In genomic region chr2:132597866-132598480, GRCm38 (mm10) we compare ENCODE assay signal across 12 mouse cellular contexts. TPM values are rescaled to one million over a fixed set of nuclear protein-coding genes. Genes with fewer than 3 reads are reported as not detected.
DNase-seq lines count a peak whose midpoint lies in the region; ATAC-seq lines count a peak whose summit lies in the region.
"Had no signal": no experiment of that assay in that cellular context is flagged by ENCODE, and none has a peak within 500 bp of the region (broad histone marks: within the 10 kb centered on the region; RNA-seq: fewer than 3 reads in every experiment).

No protein-coding gene starts in this region.

- H3K27me3 ChIP-seq in heart, embryonic 10.5 days (ENCODE audit: insufficient read depth, poor library complexity, severe bottlenecking) = no peaks in the 10 kb centered on the region
- no peaks in the 10 kb centered on the region for H3K27me3 ChIP-seq in heart, embryonic 12.5 days (replicated peaks)
- no peaks in the 10 kb centered on the region for H3K27me3 ChIP-seq in neural tube, embryonic 15.5 days (replicated peaks)
- no peaks in the 10 kb centered on the region for H3K27me3 ChIP-seq in heart, embryonic 16.5 days (ENCODE audit: control insufficient read depth, insufficient read depth, low read length)
- H3K27me3 ChIP-seq: embryonic facial prominence, embryonic 13.5 days; limb, embryonic 12.5 days; midbrain, embryonic 13.5 days had no signal

- H3K9me3 ChIP-seq in heart, embryonic 10.5 days = no peaks in the 10 kb centered on the region
- H3K9me3 ChIP-seq in heart, embryonic 12.5 days (replicated peaks) = no peaks in the 10 kb centered on the region
- no peaks in the 10 kb centered on the region for H3K9me3 ChIP-seq in neural tube, embryonic 15.5 days (replicated peaks)
- no peaks in the 10 kb centered on the region for H3K9me3 ChIP-seq in heart, embryonic 16.5 days (replicated peaks; ENCODE audit: control insufficient read depth, low read length)
- H3K9me3 ChIP-seq: embryonic facial prominence, embryonic 13.5 days; limb, embryonic 12.5 days; midbrain, embryonic 13.5 days had no signal

- ATAC-seq in heart, embryonic 12.5 days (ENCODE audit: insufficient number of reproducible peaks, low FRiP score) = no peak
- no peak for ATAC-seq in neural tube, embryonic 15.5 days (ENCODE audit: low FRiP score)
- ATAC-seq in heart, embryonic 16.5 days (replicated peaks; ENCODE audit: extremely low read depth, insufficient read depth, low FRiP score) = no peak
- ATAC-seq in monocyte, adult 5-6 weeks (replicated peaks; ENCODE audit: insufficient number of reproducible peaks, low FRiP score, low TSS enrichment, poor library complexity, severe bottlenecking) = peak; percentile 20; the same call in 1 of the 2 replicates
- ATAC-seq: intestine, embryonic 16.5 days; midbrain, embryonic 13.5 days had no signal

- no peak for DNase-seq in heart, embryonic 10.5 days (ENCODE audit: low spot score)
- DNase-seq in neural tube, embryonic 10.5 days (ENCODE audit: extremely low spot score, low spot score) = no peak
- DNase-seq in right cerebral cortex, adult 2 months (ENCODE audit: low spot score in 2 of 2) = no peak
- DNase-seq in cerebellum, adult 11 months = no peak

- 0 out of 2 replicates have a peak overlapping the region, but pooled peaks have one; percentile 36 for H3K27ac ChIP-seq in heart, embryonic 10.5 days
- H3K27ac ChIP-seq in heart, embryonic 12.5 days (ENCODE audit: poor library complexity, severe bottlenecking) = no peak overlapping the region
- 0 out of 2 replicates have a peak overlapping the region, but pooled peaks have one; percentile 10 for H3K27ac ChIP-seq in neural tube, embryonic 15.5 days (replicated peaks)
- peak overlapping the region; percentile 30 for H3K27ac ChIP-seq in heart, embryonic 16.5 days (ENCODE audit: low read length)
- H3K27ac ChIP-seq: embryonic facial prominence, embryonic 13.5 days; limb, embryonic 12.5 days; midbrain, embryonic 13.5 days had no signal

- H3K4me1 ChIP-seq in heart, embryonic 10.5 days = peaks cover 5% of the 10 kb centered on the region; the same call in 1 of the 2 replicates
- H3K4me1 ChIP-seq in heart, embryonic 12.5 days (replicated peaks) = peaks cover 17% of the 10 kb centered on the region; the same call in 1 of the 2 replicates
- no peaks in the 10 kb centered on the region for H3K4me1 ChIP-seq in neural tube, embryonic 15.5 days
- peaks cover 3% of the 10 kb centered on the region; the same call in 1 of the 2 replicates for H3K4me1 ChIP-seq in heart, embryonic 16.5 days (ENCODE audit: control insufficient read depth, insufficient read depth, low read length)
- H3K4me1 ChIP-seq: midbrain, embryonic 13.5 days had no signal

- no peak overlapping the region for H3K9ac ChIP-seq in heart, embryonic 12.5 days
- H3K9ac ChIP-seq in neural tube, embryonic 15.5 days (replicated peaks) = no peak overlapping the region
- H3K9ac ChIP-seq in heart, embryonic 16.5 days (ENCODE audit: low read length) = no peak overlapping the region
- H3K9ac ChIP-seq: embryonic facial prominence, embryonic 13.5 days; limb, embryonic 12.5 days; midbrain, embryonic 13.5 days had no signal

- H3K4me2 ChIP-seq in heart, embryonic 12.5 days = no peak overlapping the region
- no peak overlapping the region for H3K4me2 ChIP-seq in neural tube, embryonic 15.5 days
- no peak overlapping the region for H3K4me2 ChIP-seq in heart, embryonic 16.5 days (ENCODE audit: low read depth, low read length)
- H3K4me2 ChIP-seq: embryonic facial prominence, embryonic 13.5 days; limb, embryonic 12.5 days; midbrain, embryonic 13.5 days had no signal

- WGBS in heart, embryonic 10.5 days = 62% methylated on average over 3 of the region's 3 CpGs
- 59% methylated on average over 3 of the region's 3 CpGs for WGBS in heart, embryonic 12.5 days
- WGBS in neural tube, embryonic 15.5 days = 77% methylated on average over 3 of the region's 3 CpGs
- WGBS in heart, embryonic 16.5 days = 58% methylated on average over 3 of the region's 3 CpGs

- no peak overlapping the region for H3K4me3 ChIP-seq in heart, embryonic 10.5 days
- no peak overlapping the region for H3K4me3 ChIP-seq in heart, embryonic 12.5 days
- no peak overlapping the region for H3K4me3 ChIP-seq in neural tube, embryonic 15.5 days (replicated peaks)
- no peak overlapping the region for H3K4me3 ChIP-seq in heart, embryonic 16.5 days (ENCODE audit: low read length)
- H3K4me3 ChIP-seq: embryonic facial prominence, embryonic 13.5 days; limb, embryonic 12.5 days; midbrain, embryonic 13.5 days had no signal

- no peaks in the 10 kb centered on the region for H3K36me3 ChIP-seq in heart, embryonic 10.5 days
- H3K36me3 ChIP-seq in heart, embryonic 12.5 days = no peaks in the 10 kb centered on the region
- H3K36me3 ChIP-seq in neural tube, embryonic 15.5 days = no peaks in the 10 kb centered on the region
- no peaks in the 10 kb centered on the region for H3K36me3 ChIP-seq in heart, embryonic 16.5 days (ENCODE audit: control insufficient read depth, insufficient read depth)
- H3K36me3 ChIP-seq: embryonic facial prominence, embryonic 13.5 days; limb, embryonic 12.5 days; midbrain, embryonic 13.5 days had no signal

RNA-seq across cellular contexts. Expression of gene Gpcpd1, which starts 10.4 kb away (rescaled TPM):
- polyA plus RNA-seq in heart, embryonic 10.5 days (2016; fragmentation: Nextera tagmentation; extraction: Ambion mirVana) = 28.0 and 32.6 TPM in 2 replicates
- polyA plus RNA-seq in heart, embryonic 12.5 days (2016; fragmentation: Nextera tagmentation; extraction: Ambion mirVana) = 42.1 and 47.6 TPM in 2 replicates
- polyA plus RNA-seq in neural tube, embryonic 15.5 days (2015; fragmentation: Nextera tagmentation; extraction: Ambion mirVana) = 77.1 and 79.6 TPM in 2 replicates
- polyA plus RNA-seq in heart, embryonic 16.5 days (2015; fragmentation: Nextera tagmentation; extraction: Ambion mirVana) = 25.4 and 28.8 TPM in 2 replicates
- 230 to 311 TPM (median 284 TPM) in 3 replicates for total RNA-seq in monocyte, adult 5-6 weeks (2017)
